Mouse (Mus musculus) liver, embryonic 11.5 days (tissue): ENCODE measurements at regions not wholly inside any gene's neighbourhood (a gene's known extent, or its start where the extent isn't known, plus 50 kb on each side); places are given as distances from the start of the nearest gene placed in this dataset.

ENCODE experiments used
- ATAC-seq: fragments of 200-750 bp; cut with Nextera tagmentation; replicated peaks from 2 replicates; pipeline ENCODE4 v1.8.0; 2017; ENCODE audit warnings: moderate number of reproducible peaks, mild to moderate bottlenecking, moderate TSS enrichment, moderate library complexity; ENCODE audit not compliant: low FRiP score
- DNase-seq: peaks from one replicate; pipeline ENCODE4 v3.0.0-alpha.2; 2017; ENCODE audit warnings: low spot score
- H3K27ac ChIP-seq: fragments of 300-500 bp; sonication (generic); 2 replicates; pipeline ENCODE4 v1.5.1; 2014; ENCODE audit warnings: mild to moderate bottlenecking, low read depth, low read length, control low read depth
- H3K27me3 ChIP-seq: fragments of 300-500 bp; sonication (generic); replicated peaks from 2 replicates; pipeline ENCODE4 v1.6.1; 2014; ENCODE audit warnings: low read length, mixed read lengths; ENCODE audit not compliant: control insufficient read depth, insufficient read depth
- H3K36me3 ChIP-seq: fragments of 300-500 bp; sonication (generic); 2 replicates; pipeline ENCODE4 v1.6.1; 2014; ENCODE audit warnings: mild to moderate bottlenecking, low read length, moderate library complexity, mixed read lengths; ENCODE audit not compliant: control insufficient read depth, insufficient read depth
- H3K4me1 ChIP-seq: fragments of 300-500 bp; sonication (generic); replicated peaks from 2 replicates; pipeline ENCODE4 v1.6.1; 2014; ENCODE audit warnings: low read length, mixed read lengths; ENCODE audit not compliant: control insufficient read depth, insufficient read depth
- H3K4me2 ChIP-seq: fragments of 300-500 bp; sonication (generic); 2 replicates; pipeline ENCODE4 v1.6.1; 2014; ENCODE audit warnings: mild to moderate bottlenecking, control low read depth, moderate library complexity
- H3K4me3 ChIP-seq: fragments of 300-500 bp; sonication (generic); 2 replicates; pipeline ENCODE4 v1.5.1; 2014; ENCODE audit warnings: low read depth, low read length, control low read depth
- H3K9ac ChIP-seq: fragments of 300-500 bp; sonication (generic); 2 replicates; pipeline ENCODE4 v1.6.1; 2014; ENCODE audit warnings: low read depth, low read length, control low read depth
- H3K9me3 ChIP-seq: fragments of 300-500 bp; sonication (generic); 2 replicates; pipeline ENCODE4 v1.6.1; 2016; ENCODE audit warnings: low read length, inconsistent platforms, mixed read lengths; ENCODE audit not compliant: control insufficient read depth
- WGBS: fragments of 180-500 bp; shearing (Covaris S2); extraction: QIAGEN DNeasy Blood & Tissue Kit; methylation state at CpG from one replicate; pipeline ENCODE4 v1.1.7; 2014; 5-methylcytosine and 5-hydroxymethylcytosine counted together

DNA sequence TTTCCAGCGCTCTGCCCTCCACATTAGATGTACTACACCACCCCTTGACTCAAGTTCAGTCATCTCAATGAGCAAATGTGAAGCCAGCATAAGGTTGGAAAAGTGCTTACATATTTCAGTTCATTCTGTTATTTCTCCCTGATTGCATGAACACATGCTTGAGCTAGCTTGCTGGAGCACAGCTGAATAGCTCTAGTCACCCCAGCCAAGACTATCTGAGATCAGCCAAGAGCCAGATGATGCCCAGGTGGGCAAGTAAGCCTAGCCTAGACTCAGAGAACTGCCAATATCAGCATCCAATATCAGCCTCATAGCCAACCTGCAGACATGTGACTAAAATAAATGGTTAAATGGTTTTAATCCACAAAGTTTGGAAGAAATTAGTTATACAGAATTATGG is 484.6 kb upstream of the Rag2 start:
- no peak overlapping the region for H3K4me3 ChIP-seq
- DNase-seq = no peak
- WGBS = 85% methylated on average over 1 of the region's 1 CpGs

DNA sequence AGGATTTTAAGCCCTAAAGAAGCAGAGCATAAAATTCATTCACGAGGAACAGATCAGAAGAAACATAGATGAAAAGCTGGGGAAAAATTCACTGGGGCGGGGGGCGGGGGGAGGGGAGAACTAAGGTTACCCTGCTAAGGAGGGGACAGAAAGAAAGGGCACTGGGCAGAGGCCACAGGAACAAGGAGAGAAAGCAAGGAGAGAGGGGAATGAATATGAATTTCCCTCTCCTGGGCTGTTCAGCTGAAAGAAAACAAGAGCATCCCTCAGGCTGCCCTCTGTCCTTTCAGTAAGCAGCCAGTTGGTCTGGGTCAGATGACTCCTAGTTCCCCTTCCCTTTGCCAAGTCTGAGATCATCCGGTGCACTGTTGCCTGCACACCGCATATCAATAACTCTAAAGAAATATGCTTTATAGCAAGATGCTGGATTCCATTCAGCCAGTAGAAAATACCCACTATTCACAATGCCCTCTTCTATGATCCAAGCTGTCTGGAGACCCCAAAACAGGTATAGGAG is 467.7 kb upstream of the Rag2 start:
- DNase-seq (no peak), ATAC-seq (no peak)
- Histone ChIP-seq H3K9ac (no peak overlapping the region), H3K4me3 (no peak overlapping the region), H3K4me2 (no peak overlapping the region), H3K36me3 (no peaks in the 10 kb centered on the region), H3K9me3 (no peaks in the 10 kb centered on the region), H3K27ac (no peak overlapping the region), H3K4me1 (no peaks in the 10 kb centered on the region), H3K27me3 (no peaks in the 10 kb centered on the region)
- WGBS = 85% methylated on average over 5 of the region's 5 CpGs

More for the DNA sequence above, 484.6 kb upstream of the Rag2 start:
- Histone ChIP-seq H3K9me3 (no peaks in the 10 kb centered on the region), H3K4me2 (no peak overlapping the region), H3K36me3 (no peaks in the 10 kb centered on the region), H3K27ac (no peak overlapping the region), H3K4me1 (no peaks in the 10 kb centered on the region), H3K27me3 (no peaks in the 10 kb centered on the region), H3K9ac (no peak overlapping the region)
- no peak for ATAC-seq

DNA sequence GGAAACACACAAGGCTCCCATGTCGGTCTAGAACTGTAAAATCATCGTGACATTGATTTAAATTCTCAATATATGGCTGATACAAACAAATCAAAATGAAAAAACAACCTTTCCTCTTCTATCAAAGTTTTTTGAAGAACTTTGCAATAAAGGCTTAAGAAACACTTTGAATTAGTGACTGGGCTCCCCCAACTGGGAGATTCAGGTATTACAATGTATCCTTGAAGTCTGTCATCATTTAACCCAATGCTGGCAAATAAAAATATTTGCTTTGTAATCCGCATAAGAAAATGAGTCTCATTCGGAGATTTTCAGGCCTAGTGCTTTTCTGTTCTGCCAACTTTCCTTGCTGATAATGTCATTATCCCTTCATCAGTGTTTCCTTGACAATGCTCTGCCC is 465.2 kb upstream of the Rag2 start:
- 29% methylated on average over 4 of the region's 4 CpGs for WGBS
- H3K4me1 ChIP-seq = no peaks in the 10 kb centered on the region

DNA sequence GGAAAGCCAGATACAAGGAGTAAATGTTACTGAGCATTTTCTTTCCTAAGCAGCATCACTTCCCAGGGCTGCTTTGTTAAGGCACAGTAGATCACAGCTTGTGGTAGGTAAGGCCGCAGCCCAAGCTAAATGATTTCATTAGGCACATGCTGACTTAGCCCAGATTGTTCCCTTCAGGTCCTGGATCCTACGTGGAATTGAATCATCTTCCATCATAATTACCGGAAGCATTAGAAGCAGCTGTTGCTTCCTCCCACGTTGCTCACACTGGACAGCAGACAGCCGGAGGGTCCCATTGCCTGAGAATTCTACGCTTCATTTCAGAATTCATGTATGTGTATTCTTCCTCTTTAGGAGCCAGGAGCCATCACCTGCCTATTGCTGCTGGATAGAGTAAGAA is 458.6 kb upstream of the Rag2 start:
- H3K9ac ChIP-seq = no peak overlapping the region
- no peak overlapping the region for H3K4me3 ChIP-seq
- WGBS = 81% methylated on average over 6 of the region's 6 CpGs
- H3K27me3 ChIP-seq = no peaks in the 10 kb centered on the region
- H3K36me3 ChIP-seq = no peaks in the 10 kb centered on the region
- no peak for DNase-seq
- H3K27ac ChIP-seq = no peak overlapping the region
- ATAC-seq = no peak
- no peak overlapping the region for H3K4me2 ChIP-seq
- H3K4me1 ChIP-seq = no peaks in the 10 kb centered on the region
- H3K9me3 ChIP-seq = no peaks in the 10 kb centered on the region

More for the DNA sequence above, 465.2 kb upstream of the Rag2 start:
- Histone ChIP-seq H3K4me3 (no peak overlapping the region), H3K27me3 (no peaks in the 10 kb centered on the region), H3K4me2 (no peak overlapping the region), H3K36me3 (no peaks in the 10 kb centered on the region), H3K27ac (no peak overlapping the region), H3K9ac (no peak overlapping the region), H3K9me3 (no peaks in the 10 kb centered on the region)
- ATAC-seq (no peak), DNase-seq (no peak)

DNA sequence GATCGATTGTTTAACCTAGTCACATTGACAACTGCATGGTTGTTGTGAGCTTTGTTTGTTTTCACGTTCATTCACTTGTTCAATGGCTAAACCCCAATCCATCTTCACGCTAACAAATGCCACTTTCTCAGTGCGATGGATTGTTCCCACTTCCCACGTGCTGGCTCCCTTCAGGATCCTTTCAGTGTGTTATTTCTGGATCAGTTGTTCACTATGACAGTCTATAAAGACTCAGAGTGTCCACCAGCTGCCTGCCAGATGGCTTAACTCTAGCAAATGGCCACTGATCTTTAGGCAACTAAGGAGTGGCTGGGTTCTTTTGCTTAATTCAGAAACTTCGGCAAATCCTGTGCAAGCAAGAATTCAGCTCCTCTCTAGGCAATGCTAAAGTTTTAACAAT is 451.7 kb upstream of the Rag2 start:
- no peaks in the 10 kb centered on the region for H3K36me3 ChIP-seq
- H3K9me3 ChIP-seq = no peaks in the 10 kb centered on the region
- H3K4me2 ChIP-seq = no peak overlapping the region
- no peaks in the 10 kb centered on the region for H3K4me1 ChIP-seq
- H3K27ac ChIP-seq = no peak overlapping the region
- H3K27me3 ChIP-seq = no peaks in the 10 kb centered on the region
- WGBS = 74% methylated on average over 6 of the region's 6 CpGs
- DNase-seq (no peak), ATAC-seq (no peak)
- no peak overlapping the region for H3K9ac ChIP-seq
- H3K4me3 ChIP-seq = no peak overlapping the region

DNA sequence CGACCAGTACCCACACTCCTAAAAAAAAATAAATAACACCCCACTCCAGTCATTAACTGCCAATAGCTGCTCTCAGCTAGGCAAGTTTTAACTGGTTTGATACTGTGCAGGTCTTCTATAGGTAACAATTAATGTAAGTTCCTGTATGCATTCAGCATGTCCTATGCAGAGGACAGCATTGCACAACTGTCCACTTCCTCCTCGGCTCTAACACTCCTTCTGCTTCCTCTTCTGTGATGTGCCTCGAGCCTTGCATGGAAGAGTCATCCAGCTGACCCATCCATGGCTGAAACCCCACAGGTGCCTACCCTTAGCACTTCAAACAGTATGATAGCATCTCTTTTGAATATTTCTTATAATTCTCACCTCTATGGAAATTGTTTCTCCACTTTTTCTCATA is 449.4 kb upstream of the Rag2 start:
- WGBS = 52% methylated on average over 3 of the region's 3 CpGs

DNA sequence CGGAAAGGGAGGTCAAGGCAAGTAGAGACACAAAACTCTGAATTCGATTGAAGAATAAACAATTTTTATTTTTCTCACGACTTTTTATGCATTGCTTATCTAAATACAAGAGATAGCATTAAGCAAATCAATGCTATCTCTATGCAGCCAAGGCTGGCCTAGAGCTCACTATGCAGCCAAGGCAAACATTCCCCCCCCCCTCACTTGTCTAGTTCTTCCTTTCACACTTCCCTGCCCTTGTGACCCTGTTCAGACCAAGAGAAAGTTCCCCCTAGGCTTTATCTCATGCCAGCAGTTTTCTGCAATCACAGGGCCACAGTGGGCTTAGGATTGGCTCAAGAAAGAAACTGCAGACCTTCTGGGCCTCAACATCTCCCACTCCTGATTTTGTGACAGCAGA is 417.9 kb upstream of the Rag2 start:
- WGBS = 56% methylated on average over 3 of the region's 3 CpGs
- Histone ChIP-seq H3K9me3 (no peaks in the 10 kb centered on the region), H3K9ac (no peak overlapping the region), H3K4me2 (no peak overlapping the region), H3K36me3 (no peaks in the 10 kb centered on the region), H3K4me1 (no peaks in the 10 kb centered on the region), H3K27ac (no peak overlapping the region), H3K27me3 (no peaks in the 10 kb centered on the region), H3K4me3 (no peak overlapping the region)
- DNase-seq (no peak), ATAC-seq (no peak)

More for the DNA sequence above, 449.4 kb upstream of the Rag2 start:
- Histone ChIP-seq H3K9me3 (no peaks in the 10 kb centered on the region), H3K27me3 (no peaks in the 10 kb centered on the region), H3K4me2 (no peak overlapping the region), H3K27ac (no peak overlapping the region), H3K4me1 (no peaks in the 10 kb centered on the region), H3K9ac (no peak overlapping the region), H3K4me3 (no peak overlapping the region), H3K36me3 (no peaks in the 10 kb centered on the region)
- no peak for ATAC-seq
- DNase-seq = no peak

DNA sequence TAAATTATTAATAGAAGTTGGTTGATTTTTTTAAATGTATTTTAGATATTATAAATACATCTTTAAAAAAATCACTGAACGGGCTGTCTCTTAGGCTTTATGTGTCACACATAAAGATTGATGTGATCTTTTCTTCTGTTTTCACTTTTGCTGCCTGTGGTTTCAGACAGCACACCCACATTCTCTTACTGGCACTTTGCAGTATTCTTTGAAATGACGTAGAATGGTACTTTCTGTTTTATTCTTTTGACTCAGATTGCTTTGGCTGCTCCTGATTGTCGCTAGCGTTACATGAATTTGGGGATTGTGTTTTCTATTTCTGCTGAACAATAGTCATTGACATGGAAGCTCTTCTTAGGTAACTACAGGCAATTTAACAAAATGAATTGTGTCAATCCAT is 415.4 kb upstream of the Rag2 start:
- Histone ChIP-seq H3K9ac (no peak overlapping the region), H3K36me3 (no peaks in the 10 kb centered on the region), H3K4me1 (no peaks in the 10 kb centered on the region), H3K9me3 (no peaks in the 10 kb centered on the region), H3K4me2 (no peak overlapping the region), H3K27ac (no peak overlapping the region), H3K27me3 (no peaks in the 10 kb centered on the region), H3K4me3 (no peak overlapping the region)
- ATAC-seq (no peak), DNase-seq (no peak)
- WGBS = 81% methylated on average over 4 of the region's 4 CpGs

DNA sequence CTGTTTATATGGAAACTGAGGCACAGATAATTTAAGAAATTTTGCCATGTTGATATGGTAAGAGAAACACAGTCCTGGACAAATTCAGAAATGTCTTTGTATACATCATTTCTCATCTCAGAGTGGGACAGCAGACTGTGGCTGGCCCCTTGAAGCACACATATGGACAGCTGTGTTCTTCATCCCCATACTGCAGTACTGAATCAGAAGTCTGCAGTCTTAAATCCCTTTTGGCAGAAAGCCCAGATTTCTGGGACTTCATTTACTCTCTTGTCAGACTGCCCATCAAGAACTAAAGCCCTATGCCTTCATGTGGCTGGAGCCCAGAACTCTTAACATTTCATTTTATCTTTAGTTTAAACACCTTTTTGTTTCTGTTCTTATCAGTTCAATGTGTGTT is 403.8 kb upstream of the Rag2 start:
- H3K4me2 ChIP-seq = no peak overlapping the region
- ATAC-seq (no peak), DNase-seq (no peak)
- no peaks in the 10 kb centered on the region for H3K4me1 ChIP-seq
- no peaks in the 10 kb centered on the region for H3K9me3 ChIP-seq
- H3K9ac ChIP-seq = no peak overlapping the region
- H3K27me3 ChIP-seq = no peaks in the 10 kb centered on the region
- no peak overlapping the region for H3K4me3 ChIP-seq
- H3K36me3 ChIP-seq = no peaks in the 10 kb centered on the region
- H3K27ac ChIP-seq = no peak overlapping the region
